Mouse (Mus musculus) C2C12 (cell line): Measurements from ENCODE around the gene Cfdp1. TPM values are rescaled to one million over a fixed set of nuclear protein-coding genes. Genes with fewer than 3 reads are reported as not detected.

Source experiments
- H3K27me3 ChIP-seq: one replicate; pipeline ENCODE4 v1.6.1; 2011; ENCODE audit not compliant: control insufficient read depth, insufficient read depth, insufficient read length
- H3K36me3 ChIP-seq: one replicate; pipeline ENCODE4 v1.6.1; 2011; ENCODE audit not compliant: control insufficient read depth, insufficient read depth
- H3K4me3 ChIP-seq: one replicate; pipeline ENCODE4 v1.5.1; 2011; ENCODE audit warnings: mild to moderate bottlenecking, control low read depth; ENCODE audit not compliant: poor library complexity, insufficient read depth, severe bottlenecking
- H3K79me2 ChIP-seq: one replicate; pipeline ENCODE4 v1.6.1; 2011; ENCODE audit not compliant: control insufficient read depth, insufficient read depth
- H3K79me3 ChIP-seq: one replicate; pipeline ENCODE4 v1.6.1; 2011; ENCODE audit warnings: low read depth, control low read depth
- H3ac ChIP-seq: one replicate; pipeline ENCODE3; 2011; ENCODE audit warnings: low read depth; ENCODE audit not compliant: control insufficient read depth, insufficient read length
- CEBPB ChIP-seq: IDR thresholded peaks from one replicate; pipeline ENCODE4 v1.6.1; 2011; ENCODE audit warnings: low read depth, mild to moderate bottlenecking, control low read depth, moderate library complexity
- CTCF ChIP-seq: IDR thresholded peaks from one replicate; pipeline ENCODE4 v1.5.1; 2011; ENCODE audit not compliant: control insufficient read depth, insufficient read depth, insufficient read length
- FOSL1 ChIP-seq: IDR thresholded peaks from one replicate; pipeline ENCODE4 v1.8.0; 2011; ENCODE audit warnings: mild to moderate bottlenecking, low read length; ENCODE audit not compliant: poor library complexity, insufficient read depth, severe bottlenecking
- MAX ChIP-seq: IDR thresholded peaks from one replicate; pipeline ENCODE4 v1.6.1; 2011; ENCODE audit warnings: mild to moderate bottlenecking, control low read depth
- MYOD1 ChIP-seq: IDR thresholded peaks from one replicate; pipeline ENCODE4 v1.6.1; 2011; ENCODE audit warnings: low read depth; ENCODE audit not compliant: control insufficient read depth, insufficient read length
- MYOG ChIP-seq: IDR thresholded peaks from one replicate; pipeline ENCODE4 v1.6.1; 2011; ENCODE audit not compliant: control insufficient read depth, insufficient read length; ENCODE audit errors: extremely low read depth
- USF1 ChIP-seq: IDR thresholded peaks from one replicate; pipeline ENCODE4 v1.6.1; 2011; ENCODE audit warnings: low read depth, mild to moderate bottlenecking, control low read depth, moderate library complexity
- polyA plus RNA-seq: library from polyadenylated mRNA; unstranded; fragments of >200 nt; fragmentation: generic; extraction: Trizol; gene quantifications from one replicate; pipeline ENCODE4 v1.2.1, GENCODE M21; 2012; ENCODE audit warnings: missing spikeins

Gene Cfdp1
- polyA plus RNA-seq, 1 experiment, result 58.8 TPM

DNA sequence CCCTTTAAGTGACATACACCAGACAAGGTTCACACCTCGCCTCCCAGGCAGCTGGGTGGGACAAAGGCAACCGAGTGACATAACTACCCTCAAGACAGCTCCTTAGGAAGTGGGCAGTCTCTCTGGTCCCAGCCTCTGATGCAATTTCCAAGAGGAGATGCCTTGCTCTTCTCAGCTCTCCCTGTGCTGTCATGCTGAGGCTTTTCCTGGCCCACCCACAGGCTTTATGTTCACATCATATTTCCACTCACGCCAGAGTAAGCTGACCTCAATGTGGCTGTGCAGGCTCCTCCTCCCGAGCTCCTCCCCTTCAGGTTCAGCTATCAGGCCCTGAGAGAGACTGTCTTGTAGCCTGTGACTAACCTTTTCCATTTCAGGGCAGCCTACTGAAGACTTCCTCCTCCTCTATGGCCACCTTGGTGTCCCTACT, 134.0 kb downstream of the Cfdp1 start:
- Histone ChIP-seq H3ac (no peak overlapping the region), H3K27me3 (no peaks in the 10 kb centered on the region), H3K36me3 (peaks cover 83% of the 10 kb centered on the region), H3K4me3 (no peak overlapping the region), H3K79me3 (peaks cover 83% of the 10 kb centered on the region), H3K79me2 (peaks cover 100% of the 10 kb centered on the region)
- peak; percentile 54 for TF ChIP-seq CEBPB
- no peak for TF ChIP-seq FOSL1
- no peak for TF ChIP-seq CTCF

DNA sequence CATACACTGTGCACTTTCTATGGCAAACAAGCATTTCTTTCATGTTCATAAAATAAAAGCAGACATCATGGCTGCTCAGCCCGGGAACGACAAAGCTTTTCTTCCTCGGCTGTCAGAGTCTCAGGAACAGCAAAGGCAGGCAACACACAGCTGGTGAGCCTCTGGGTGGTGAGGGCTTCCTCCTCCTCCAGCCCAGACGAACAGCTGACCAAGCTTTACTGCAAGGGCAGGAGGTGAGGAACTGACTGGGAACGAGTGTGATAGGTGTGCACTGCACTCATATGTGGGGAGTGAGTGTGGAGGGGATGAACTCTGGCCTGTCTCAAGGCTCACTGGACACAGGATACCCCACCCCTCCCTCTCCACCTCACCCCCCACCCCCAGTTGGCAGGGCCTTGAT, 135.2 kb downstream of the Cfdp1 start:
- Histone ChIP-seq H3K79me2 (peaks cover 94% of the 10 kb centered on the region), H3K79me3 (peaks cover 73% of the 10 kb centered on the region), H3K36me3 (peaks cover 84% of the 10 kb centered on the region), H3K27me3 (no peaks in the 10 kb centered on the region), H3K4me3 (no peak overlapping the region), H3ac (no peak overlapping the region)
- TF ChIP-seq CTCF (no peak), MYOG (no peak), USF1 (no peak), MAX (no peak), FOSL1 (no peak), MYOD1 (no peak), CEBPB (no peak)

Other genes with a start within 250 kb of the Cfdp1 start
- 0.06 TPM for gene Ldhd, start 223.9 kb downstream of the Cfdp1 start, polyA plus RNA-seq
- gene Zfp1, start 210.9 kb downstream of the Cfdp1 start, polyA plus RNA-seq, result 4.7 TPM
- gene Ctrb1, start 163.3 kb downstream of the Cfdp1 start, polyA plus RNA-seq, result 1.5 TPM
- gene Bcar1, start 110.5 kb downstream of the Cfdp1 start, polyA plus RNA-seq, result 136 TPM
- gene Tmem170, start 22.5 kb upstream of the Cfdp1 start, polyA plus RNA-seq, result 1.1 TPM
- gene Chst5, start 56.2 kb upstream of the Cfdp1 start, polyA plus RNA-seq, result not detected
- 2.2 TPM for gene Tmem231, start 79.6 kb upstream of the Cfdp1 start, polyA plus RNA-seq
- 44.6 TPM for gene Gabarapl2, start 86.4 kb upstream of the Cfdp1 start, polyA plus RNA-seq
- 4.0 TPM for gene Adat1, start 138.0 kb upstream of the Cfdp1 start, polyA plus RNA-seq
- 205 TPM for gene Kars, start 157.0 kb upstream of the Cfdp1 start, polyA plus RNA-seq
- gene Terf2ip, start 157.1 kb upstream of the Cfdp1 start, polyA plus RNA-seq, result 5.8 TPM
- gene Gm6793, start 160.7 kb upstream of the Cfdp1 start, polyA plus RNA-seq, result 0.23 TPM